Mouse (Mus musculus) urinary bladder, postnatal 10 days (tissue): ENCODE data around the gene Ruvbl2.

Experiments
- DNase-seq: peaks from one replicate; pipeline ENCODE4 v3.0.0; 2022; ENCODE audit warnings: low spot score

The Ruvbl2 gene

GRCm38 (mm10) chr7:45426556-45426955 is 11.3 kb downstream of the Ruvbl2 start:
- DNase-seq, result no peak

GRCm38 (mm10) chr7:45421194-45421593 is 16.7 kb downstream of the Ruvbl2 start:
- DNase-seq, result no peak

GRCm38 (mm10) chr7:45420615-45420919 is 17.3 kb downstream of the Ruvbl2 start, which contains the start of gene Lhb:
Gene Lhb (plus strand): TSS chr7:45420820.
- no peak for DNase-seq

- DNase-seq, result no peak
Observed at GRCm38 (mm10) chr7:45419859-45420614, 17.9 kb downstream of the Ruvbl2 start.

- no peak for DNase-seq
Observed at GRCm38 (mm10) chr7:45417962-45418492, 19.9 kb downstream of the Ruvbl2 start.

GRCm38 (mm10) chr7:45415636-45416035 is 22.3 kb downstream of the Ruvbl2 start:
- DNase-seq, result no peak

- DNase-seq, result no peak
Observed at GRCm38 (mm10) chr7:45414740-45415224, 23.1 kb downstream of the Ruvbl2 start.

GRCm38 (mm10) chr7:45413864-45414739 is 23.8 kb downstream of the Ruvbl2 start:
- no peak for DNase-seq

GRCm38 (mm10) chr7:45413113-45413863 is 24.6 kb downstream of the Ruvbl2 start, which contains the start of gene Ntf5:
Gene Ntf5 (plus strand): TSS chr7:45413695.
- DNase-seq, result no peak

GRCm38 (mm10) chr7:45412421-45412820 is 25.5 kb downstream of the Ruvbl2 start:
- no peak for DNase-seq

GRCm38 (mm10) chr7:45409497-45410163 is 28.3 kb downstream of the Ruvbl2 start:
- DNase-seq, result no peak

- no peak for DNase-seq
Observed at GRCm38 (mm10) chr7:45408949-45409348, 28.9 kb downstream of the Ruvbl2 start.

- DNase-seq, result no peak
Observed at GRCm38 (mm10) chr7:45408351-45408750, 29.5 kb downstream of the Ruvbl2 start.

GRCm38 (mm10) chr7:45407836-45408235 is 30.1 kb downstream of the Ruvbl2 start:
- DNase-seq, result no peak

GRCm38 (mm10) chr7:45406157-45407156 is 31.4 kb downstream of the Ruvbl2 start:
- DNase-seq, result no peak

GRCm38 (mm10) chr7:45405091-45406075 is 32.5 kb downstream of the Ruvbl2 start, which contains the start of gene Kcna7:
Gene Kcna7 (plus strand): TSS chr7:45405653.
- no peak for DNase-seq

- no peak for DNase-seq
Observed at GRCm38 (mm10) chr7:45403532-45404261, 34.2 kb downstream of the Ruvbl2 start.

GRCm38 (mm10) chr7:45401521-45402085 is 36.3 kb downstream of the Ruvbl2 start:
- no peak for DNase-seq
